Mouse (Mus musculus) layer of hippocampus, adult 9-11 months (tissue): Measurements from ENCODE around the gene Pbx1.

Experiments
- DNase-seq: peaks from one replicate; pipeline ENCODE4 v3.0.0; 2022

Gene Pbx1

GRCm38 (mm10) chr1:168139138-168139682 lies 292.9 kb downstream of the Pbx1 start:
- DNase-seq = no peak

DNA sequence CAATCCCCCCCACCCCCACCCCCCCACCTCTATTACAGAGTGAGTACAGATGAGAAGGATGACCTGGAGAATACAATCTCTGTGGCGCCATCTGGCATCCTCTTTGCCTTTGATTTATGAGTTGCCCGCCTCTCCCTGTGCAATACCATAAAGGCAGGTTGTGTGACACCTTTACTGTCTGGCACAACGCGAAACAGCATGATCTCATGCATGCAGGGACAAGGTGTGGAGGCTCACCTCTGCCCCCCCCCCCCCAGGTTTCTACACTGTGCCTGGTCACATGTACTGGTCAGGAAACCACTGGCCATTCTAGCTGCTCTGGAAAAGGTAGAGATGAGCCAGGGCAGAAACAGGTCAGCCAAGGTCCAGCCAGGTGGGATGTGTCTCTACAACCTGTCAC lies 293.4 kb downstream of the Pbx1 start:
- DNase-seq = no peak

- DNase-seq = no peak
Measured at GRCm38 (mm10) chr1:168137890-168138289, 294.2 kb downstream of the Pbx1 start.

DNA sequence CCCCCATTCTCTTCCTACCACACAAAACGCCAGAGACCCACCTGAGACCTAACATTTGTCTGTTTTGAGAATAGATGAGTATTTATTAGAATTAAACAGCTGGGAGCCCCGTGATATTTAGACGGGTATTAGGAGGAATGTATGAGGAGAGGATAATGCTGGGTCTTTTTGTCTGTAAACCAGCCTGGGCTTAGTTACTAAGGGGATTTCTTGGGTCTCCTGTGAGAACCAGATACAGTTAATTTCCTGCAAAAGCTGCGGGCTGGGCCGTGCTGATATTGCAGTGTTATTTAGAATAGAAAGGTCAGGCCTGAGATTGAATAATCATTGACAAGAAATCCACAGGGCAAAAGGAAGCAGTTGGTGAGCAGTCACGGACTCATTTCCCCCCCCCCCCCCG lies 296.5 kb downstream of the Pbx1 start:
- DNase-seq = no peak

DNA sequence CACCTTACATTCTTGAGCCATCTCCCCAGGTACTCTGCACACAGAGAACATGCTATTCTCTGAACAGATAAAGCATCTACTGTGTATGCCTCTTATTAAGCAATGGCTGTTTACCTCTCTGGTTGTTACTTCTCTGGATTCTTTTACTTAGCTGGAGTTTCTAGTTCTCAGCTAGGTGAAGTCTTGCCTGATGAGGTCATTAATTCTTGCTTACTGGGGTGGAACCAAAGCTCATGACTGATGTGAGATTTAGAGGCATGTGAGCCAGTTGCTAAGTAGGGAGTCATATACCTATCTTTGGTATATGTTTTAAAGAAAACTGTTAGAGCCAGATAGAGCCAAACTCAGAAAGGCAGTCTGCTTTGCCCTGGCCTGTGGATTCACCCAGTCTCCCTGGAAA lies 298.4 kb downstream of the Pbx1 start:
- no peak for DNase-seq

GRCm38 (mm10) chr1:168128004-168128403 lies 304.1 kb downstream of the Pbx1 start:
- DNase-seq = no peak

- no peak for DNase-seq
Measured at GRCm38 (mm10) chr1:168124643-168125490, 307.2 kb downstream of the Pbx1 start.

- DNase-seq = no peak
Measured at GRCm38 (mm10) chr1:168118077-168118476, 314.0 kb downstream of the Pbx1 start.

DNA sequence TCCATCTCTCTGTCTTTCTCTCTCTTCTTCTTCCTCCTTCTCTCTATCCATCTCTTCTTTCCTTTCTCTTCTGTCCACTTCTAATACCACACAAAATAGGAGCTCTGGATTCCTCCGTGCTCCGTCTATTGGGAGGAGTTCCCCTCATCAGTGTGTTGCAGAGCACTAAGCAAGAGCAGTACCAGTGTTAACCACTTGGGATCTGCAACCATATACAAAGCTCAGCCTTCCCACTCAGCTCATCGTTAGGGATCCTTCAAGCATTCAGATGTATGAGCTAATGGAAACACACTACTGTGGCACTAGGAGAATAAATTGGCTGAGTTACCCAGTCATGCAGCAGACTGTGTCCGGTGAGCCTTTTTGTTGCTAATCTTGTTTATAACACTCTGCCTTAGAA lies 314.7 kb downstream of the Pbx1 start:
- DNase-seq = no peak

DNA sequence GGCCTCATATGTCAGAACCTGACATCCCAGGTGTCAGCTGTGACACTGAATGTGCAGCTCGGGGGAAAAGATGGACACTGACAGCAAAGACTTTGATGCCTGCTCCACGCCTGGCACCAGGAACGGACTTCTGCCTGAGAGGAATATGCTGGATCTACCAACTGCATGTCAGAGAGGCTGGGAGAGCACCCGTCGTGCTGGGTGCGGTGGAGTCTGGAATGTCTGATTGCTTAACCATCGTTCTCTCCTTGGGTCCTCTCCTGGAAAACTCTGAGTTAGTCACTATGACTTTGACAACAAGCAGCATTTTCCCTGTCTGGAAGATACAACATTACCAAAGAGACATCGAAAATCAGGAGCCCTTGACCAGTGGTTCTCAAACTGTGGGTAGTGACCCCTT lies 322.3 kb downstream of the Pbx1 start:
- no peak for DNase-seq

DNA sequence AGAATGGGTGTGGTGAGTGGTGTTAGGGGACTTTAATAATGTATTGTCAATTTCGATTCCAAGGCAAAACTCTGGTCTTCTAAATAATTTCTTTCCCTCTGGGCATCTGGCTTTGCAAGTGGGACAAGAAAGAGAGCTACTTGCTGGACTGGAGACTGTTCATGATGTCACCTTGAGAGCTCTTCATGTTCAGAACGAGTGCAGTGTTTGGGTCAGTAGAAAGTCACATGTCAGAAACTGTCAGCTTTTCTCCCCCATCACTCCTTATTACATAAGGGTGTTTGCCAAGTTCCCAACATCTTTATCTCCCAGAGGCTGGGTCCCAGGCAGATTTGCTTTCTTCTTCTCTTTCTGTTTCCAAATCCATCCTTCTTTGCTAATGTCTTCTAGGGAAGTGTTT lies 328.2 kb downstream of the Pbx1 start:
- no peak for DNase-seq

GRCm38 (mm10) chr1:168101514-168101913 lies 330.6 kb downstream of the Pbx1 start:
- no peak for DNase-seq

DNA sequence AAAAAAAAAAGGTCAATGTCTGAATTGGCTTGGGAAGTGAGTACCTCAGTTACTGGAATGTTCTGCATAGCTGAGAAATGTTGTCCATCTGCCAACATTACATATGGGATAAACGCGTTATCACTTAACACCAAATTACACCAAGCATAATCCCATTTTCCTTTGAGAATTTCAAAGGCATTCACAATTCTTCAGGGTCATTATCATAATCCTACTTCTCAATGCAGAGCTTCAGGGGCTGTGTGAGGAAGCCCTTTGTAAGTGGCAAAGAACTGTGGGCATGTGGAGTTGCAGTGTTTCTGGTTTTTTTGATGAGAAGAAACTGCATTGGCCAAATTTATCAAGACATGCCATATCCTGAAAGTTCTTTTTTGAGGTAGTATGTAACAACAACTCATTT lies 333.3 kb downstream of the Pbx1 start:
- DNase-seq = no peak

DNA sequence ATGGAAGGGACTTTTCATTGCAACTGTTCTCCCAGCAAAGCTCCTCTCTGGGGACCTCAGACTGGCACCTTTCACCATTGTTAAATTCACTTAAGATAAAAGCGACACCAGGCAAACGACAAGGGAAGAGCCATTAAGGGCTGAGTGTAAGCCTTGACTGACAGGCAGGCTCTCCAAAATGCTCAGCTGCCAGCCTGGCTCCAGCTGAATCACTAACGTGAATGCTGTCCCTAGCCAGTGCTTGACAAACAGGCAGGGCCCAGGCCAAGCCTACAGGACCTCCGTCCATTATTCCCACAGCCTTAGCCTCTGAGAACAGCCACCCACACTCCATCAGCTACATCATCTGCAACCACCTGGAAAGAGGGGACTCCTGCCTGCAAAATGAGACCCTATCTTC lies 337.4 kb downstream of the Pbx1 start:
- DNase-seq = no peak

GRCm38 (mm10) chr1:168093044-168093443 lies 339.0 kb downstream of the Pbx1 start:
- DNase-seq = peak; percentile 17

GRCm38 (mm10) chr1:168091627-168092026 lies 340.4 kb downstream of the Pbx1 start:
- DNase-seq = no peak

DNA sequence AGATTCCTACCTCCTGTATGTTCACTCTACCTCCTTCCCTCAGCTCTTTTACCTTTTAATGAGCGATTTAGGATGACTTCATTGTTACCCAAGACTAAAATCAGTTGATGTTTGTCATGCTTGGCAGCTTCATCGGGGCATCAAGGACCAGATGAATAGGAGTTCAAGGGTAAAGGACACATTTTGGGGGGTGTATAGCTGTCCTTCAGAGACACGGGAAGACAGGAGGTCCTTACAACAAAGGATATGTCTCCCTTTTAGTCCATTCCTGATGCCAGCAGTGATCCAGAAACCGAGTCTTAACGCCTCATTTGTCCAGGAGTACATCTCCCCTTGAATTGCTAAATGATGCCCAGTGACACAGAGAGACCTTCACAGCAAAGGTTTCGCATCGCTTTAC lies 343.4 kb downstream of the Pbx1 start:
- no peak for DNase-seq

- no peak for DNase-seq
Measured at GRCm38 (mm10) chr1:168079394-168079767, 352.7 kb downstream of the Pbx1 start.

DNA sequence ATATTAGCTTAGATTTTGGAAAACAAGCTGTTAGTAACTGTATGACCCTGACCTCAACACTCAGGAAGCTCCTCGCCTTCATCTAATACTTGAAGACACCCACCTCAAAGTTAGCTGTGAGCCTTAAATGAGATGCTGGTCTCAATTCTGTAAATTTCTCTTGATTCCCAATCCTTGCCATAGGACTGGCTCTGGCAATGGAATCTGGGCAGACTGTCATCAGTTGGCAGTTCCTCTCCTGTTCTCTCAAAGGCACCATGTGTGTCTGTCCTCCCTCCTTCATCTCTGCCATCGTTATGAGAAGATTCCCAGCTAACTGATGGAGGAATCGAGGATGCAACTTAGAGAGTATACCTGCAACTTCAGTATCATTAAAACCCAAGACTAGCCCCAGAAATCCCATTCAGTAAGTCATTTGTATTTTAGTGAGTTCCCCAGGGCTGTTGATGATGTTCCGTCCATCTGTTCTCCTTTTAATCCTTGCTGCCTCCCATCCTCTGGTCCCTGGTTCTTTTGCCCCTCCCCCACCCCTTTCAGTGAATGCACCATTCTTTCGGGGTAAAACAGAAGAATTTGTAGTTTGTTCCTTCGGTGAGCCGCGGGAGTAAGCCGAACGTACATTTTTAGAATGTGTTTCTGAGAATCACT lies 353.2 kb downstream of the Pbx1 start:
- DNase-seq = no peak

DNA sequence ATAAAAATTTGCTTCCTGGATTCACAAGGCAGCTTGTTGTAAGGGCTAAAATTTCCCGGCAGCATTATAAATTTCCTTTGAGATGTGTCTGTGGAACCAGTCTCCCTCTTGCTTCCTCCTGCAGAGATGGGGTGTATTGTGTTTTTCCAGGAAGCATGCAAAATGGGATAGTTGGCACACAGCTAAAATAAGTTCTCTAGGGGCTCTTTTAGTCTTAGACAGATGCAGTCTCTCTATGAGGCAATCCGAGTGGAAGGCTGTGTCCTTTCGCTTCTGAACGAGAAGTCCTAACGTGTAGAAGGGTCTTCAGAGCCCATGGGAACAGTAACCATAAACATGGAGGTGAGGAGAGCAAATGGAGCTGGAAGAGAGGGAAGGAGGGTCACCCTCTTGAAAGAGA lies 360.1 kb downstream of the Pbx1 start:
- DNase-seq = no peak

DNA sequence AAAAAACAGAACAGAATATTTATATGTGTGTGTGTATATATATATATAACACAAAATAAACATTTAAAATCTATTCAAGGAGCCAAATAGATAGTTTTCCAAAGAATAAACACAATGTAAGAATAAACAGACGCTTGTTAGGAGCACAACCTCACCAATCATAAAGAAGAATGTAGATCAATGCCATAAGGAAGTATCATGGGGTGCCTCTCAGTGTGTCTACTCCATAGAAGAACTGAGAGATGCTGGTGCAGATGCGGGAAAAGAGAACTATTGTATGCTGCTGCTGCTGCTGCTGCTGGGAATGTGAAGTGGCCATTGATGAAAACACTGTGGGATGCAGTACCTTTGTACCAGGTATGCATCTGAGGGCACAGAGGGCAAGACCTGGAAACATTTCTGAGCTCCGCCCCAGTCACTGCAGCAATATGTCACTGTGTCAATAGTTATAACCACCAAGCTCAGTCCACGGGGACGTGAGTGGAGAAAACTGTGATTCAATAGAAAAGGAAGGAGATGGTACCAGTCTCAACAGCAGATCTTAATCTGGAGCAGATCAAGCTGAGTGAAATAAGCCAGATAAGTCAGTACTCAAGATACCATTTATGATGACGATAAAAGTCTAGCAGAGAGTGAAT lies 361.7 kb downstream of the Pbx1 start:
- no peak for DNase-seq

DNA sequence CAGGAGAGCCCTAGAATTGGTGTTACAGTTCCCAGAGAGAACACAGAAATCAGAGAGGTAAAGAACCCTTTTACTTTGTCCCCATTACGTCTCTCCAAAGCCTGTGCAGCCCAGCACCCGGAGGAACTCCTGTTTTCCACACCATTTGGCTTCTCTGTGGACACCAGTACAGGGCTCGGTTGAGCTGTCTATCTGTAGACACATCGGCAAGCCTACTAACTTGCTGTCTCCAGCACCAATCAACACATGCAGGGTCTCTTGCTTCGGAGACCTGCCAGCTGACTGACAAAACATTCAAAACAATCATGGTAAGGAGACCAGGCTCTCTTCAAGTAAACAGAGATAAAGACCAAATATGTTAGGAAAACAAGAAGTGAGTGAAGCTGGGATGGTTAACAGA lies 362.3 kb downstream of the Pbx1 start:
- no peak for DNase-seq
